14 mouse cellular contexts compared by ENCODE assay signal in genomic region chr15:81943176-81943749, GRCm38 (mm10). TPM values are rescaled to one million over a fixed set of nuclear protein-coding genes. Genes with fewer than 3 reads are reported as not detected.
A peak's percentile ranks its signal among the peaks of the same experiment; 100 is the strongest.
DNase-seq lines count a peak whose midpoint lies in the region; ATAC-seq and TF ChIP-seq lines count a peak whose summit lies in the region.
"Had no signal": no experiment of that assay in that cellular context is flagged by ENCODE, and none has a peak within 500 bp of the region (broad histone marks: within the 10 kb centered on the region; RNA-seq: fewer than 3 reads in every experiment).

No protein-coding gene starts in this region.

- no peaks in the 10 kb centered on the region for H3K9me3 ChIP-seq in kidney, postnatal 0 days (replicated peaks; ENCODE audit: low read length)
- H3K9me3 ChIP-seq in forebrain, embryonic 12.5 days, result no peaks in the 10 kb centered on the region

- intact Hi-C loops in gastrocnemius, postnatal 36 days (cut with DNase I), result no loop called here

- H3K9ac ChIP-seq in kidney, postnatal 0 days (ENCODE audit: low read depth, low read length), result no peak overlapping the region
- no peak overlapping the region; the same call in 1 of the 2 replicates for H3K9ac ChIP-seq in forebrain, embryonic 12.5 days
- H3K9ac ChIP-seq: lung, embryonic 14.5 days had no signal

- no peak overlapping the region for H3K4me3 ChIP-seq in kidney, postnatal 0 days (replicated peaks; ENCODE audit: low read depth, low read length)
- H3K4me3 ChIP-seq in forebrain, embryonic 12.5 days (replicated peaks), result no peak overlapping the region

- no peak overlapping the region for H3K4me2 ChIP-seq in kidney, postnatal 0 days (ENCODE audit: low read length)
- peak overlapping the region; percentile 10; the same call in 1 of the 2 replicates for H3K4me2 ChIP-seq in forebrain, embryonic 12.5 days
- H3K4me2 ChIP-seq: lung, embryonic 14.5 days had no signal

- H3K27ac ChIP-seq in kidney, postnatal 0 days, result no peak overlapping the region
- H3K27ac ChIP-seq in forebrain, embryonic 12.5 days, result 0 out of 2 replicates have a peak overlapping the region, but pooled peaks have one; percentile 14

- WGBS in kidney, postnatal 0 days, result 16% methylated on average over 9 of the region's 9 CpGs
- WGBS in forebrain, embryonic 12.5 days, result 13% methylated on average over 9 of the region's 9 CpGs

- peak; percentile 59 for ATAC-seq in kidney, postnatal 0 days (replicated peaks; ENCODE audit: low FRiP score, low read depth)
- ATAC-seq in forebrain, embryonic 12.5 days (ENCODE audit: low FRiP score), result peak; percentile 36; the same call in 1 of the 2 replicates

- peak; percentile 42 for DNase-seq in kidney, postnatal 0 days (ENCODE audit: low spot score)
- no peak for DNase-seq in kidney, postnatal 14 days
- DNase-seq in mesoderm, embryonic 11.5 days (ENCODE audit: low read depth, low spot score), result peak; percentile 76
- peak; percentile 84 for DNase-seq in retina, postnatal 1 day
- DNase-seq in cerebellum, postnatal 4 days (ENCODE audit: low spot score in 2 of 2), result no peak
- DNase-seq in gastrocnemius, postnatal 36 days, result no peak
- no peak for DNase-seq in MN1 (ENCODE audit: low spot score)
- DNase-seq: gastrocnemius, postnatal 10 days; heart, postnatal 14 days; kidney, postnatal 10 days; lung, embryonic 14.5 days had no signal

- H3K27me3 ChIP-seq in kidney, postnatal 0 days (ENCODE audit: insufficient read depth, low read length), result no peaks in the 10 kb centered on the region
- no peaks in the 10 kb centered on the region for H3K27me3 ChIP-seq in forebrain, embryonic 12.5 days

- H3K36me3 ChIP-seq in kidney, postnatal 0 days (ENCODE audit: insufficient read depth, low read length), result 0 out of 2 replicates have a peak, but pooled peaks cover 4% of the 10 kb centered on the region
- H3K36me3 ChIP-seq in forebrain, embryonic 12.5 days (replicated peaks), result peaks cover 9% of the 10 kb centered on the region

- no peak for TF ChIP-seq CTCF in kidney, postnatal 0 days (IDR thresholded peaks at IDR 0.05; ENCODE audit: low read depth)

- no peaks in the 10 kb centered on the region; the same call in 1 of the 2 replicates for H3K4me1 ChIP-seq in kidney, postnatal 0 days (replicated peaks; ENCODE audit: insufficient read depth, low read length)
- H3K4me1 ChIP-seq in forebrain, embryonic 12.5 days, result peaks cover 21% of the 10 kb centered on the region

RNA-seq across cellular contexts. Expression of gene Csdc2, which starts 6.7 kb away (rescaled TPM):
- 20.4 and 23.1 TPM in 2 replicates for polyA plus RNA-seq in kidney, postnatal 0 days (2015; fragmentation: Nextera tagmentation; extraction: Ambion mirVana)
- polyA plus RNA-seq in forebrain, embryonic 12.5 days (2016; fragmentation: Nextera tagmentation; extraction: Ambion mirVana), result 35.8 and 39.9 TPM in 2 replicates
- total RNA-seq in gastrocnemius, postnatal 36 days (2021), result 1 to 10 TPM; 1.8 to 2.3 TPM

RNA-seq across cellular contexts. Expression of gene Polr3h, which starts 17.2 kb away (rescaled TPM):
- 122 and 129 TPM in 2 replicates for polyA plus RNA-seq in kidney, postnatal 0 days (2015; fragmentation: Nextera tagmentation; extraction: Ambion mirVana)
- 69.8 and 75.6 TPM in 2 replicates for polyA plus RNA-seq in forebrain, embryonic 12.5 days (2016; fragmentation: Nextera tagmentation; extraction: Ambion mirVana)
- 1 to 10 TPM; 7.7 TPM for total RNA-seq in gastrocnemius, postnatal 36 days (2021)

RNA-seq across cellular contexts. Expression of gene Pmm1, which starts 17.5 kb away (rescaled TPM):
- 27.1 and 27.8 TPM in 2 replicates for polyA plus RNA-seq in kidney, postnatal 0 days (2015; fragmentation: Nextera tagmentation; extraction: Ambion mirVana)
- polyA plus RNA-seq in forebrain, embryonic 12.5 days (2016; fragmentation: Nextera tagmentation; extraction: Ambion mirVana), result 42.0 and 44.0 TPM in 2 replicates
- total RNA-seq in gastrocnemius, postnatal 36 days (2021), result 10 to 100 TPM; 14.7 to 15.5 TPM

RNA-seq across cellular contexts. Expression of gene 1700029P11Rik, which starts 37.1 kb away (rescaled TPM):
- not detected in 2 replicates for polyA plus RNA-seq in kidney, postnatal 0 days (2015; fragmentation: Nextera tagmentation; extraction: Ambion mirVana)
- not detected in 2 replicates for polyA plus RNA-seq in forebrain, embryonic 12.5 days (2016; fragmentation: Nextera tagmentation; extraction: Ambion mirVana)
- total RNA-seq in gastrocnemius, postnatal 36 days (2021), result not detected
- total RNA-seq: gastrocnemius, postnatal 10 days; heart, postnatal 14 days; left cerebral cortex, postnatal 14 days had no signal
- polyA plus RNA-seq: cortical plate, adult 2 months; lung, embryonic 14.5 days had no signal

RNA-seq across cellular contexts. Expression of gene Xrcc6, which starts 44.4 kb away (rescaled TPM):
- 45.2 and 53.6 TPM in 2 replicates for polyA plus RNA-seq in kidney, postnatal 0 days (2015; fragmentation: Nextera tagmentation; extraction: Ambion mirVana)
- polyA plus RNA-seq in forebrain, embryonic 12.5 days (2016; fragmentation: Nextera tagmentation; extraction: Ambion mirVana), result 58.5 and 64.4 TPM in 2 replicates
- 10 to 100 TPM; 17.8 to 22.9 TPM for total RNA-seq in gastrocnemius, postnatal 36 days (2021)

Comparison
In these comparisons a context has a peak if more than half of its experiments do, and no peak if none do; other contexts are left out.
1. DNase-seq: peak in kidney, postnatal 0 days (single experiment), mesoderm, embryonic 11.5 days (single experiment) and retina, postnatal 1 day (single experiment); none in kidney, postnatal 14 days (single experiment), cerebellum, postnatal 4 days (0 of 2), gastrocnemius, postnatal 36 days (0 of 2) and MN1 (single experiment).